Mouse (Mus musculus) thymus, adult 2 months (tissue): Measurements from ENCODE around the gene Gtf2h4.

Experiments
- CTCF ChIP-seq: fragments of 200-500 bp; IDR thresholded peaks from 2 replicates; pipeline ENCODE4 v1.5.1; 2012; ENCODE audit warnings: mild to moderate bottlenecking, control low read depth, low read length, moderate library complexity, borderline replicate concordance; ENCODE audit not compliant: control insufficient read depth, poor library complexity, insufficient read depth; ENCODE audit errors: extremely low read depth
- POLR2A ChIP-seq: fragments of 200-500 bp; IDR thresholded peaks from 2 replicates; pipeline ENCODE4 v1.6.1; 2012; ENCODE audit warnings: mild to moderate bottlenecking, low read length, control low read depth, moderate library complexity; ENCODE audit not compliant: control insufficient read depth, poor library complexity, insufficient read depth; ENCODE audit errors: extremely low read depth

DNA sequence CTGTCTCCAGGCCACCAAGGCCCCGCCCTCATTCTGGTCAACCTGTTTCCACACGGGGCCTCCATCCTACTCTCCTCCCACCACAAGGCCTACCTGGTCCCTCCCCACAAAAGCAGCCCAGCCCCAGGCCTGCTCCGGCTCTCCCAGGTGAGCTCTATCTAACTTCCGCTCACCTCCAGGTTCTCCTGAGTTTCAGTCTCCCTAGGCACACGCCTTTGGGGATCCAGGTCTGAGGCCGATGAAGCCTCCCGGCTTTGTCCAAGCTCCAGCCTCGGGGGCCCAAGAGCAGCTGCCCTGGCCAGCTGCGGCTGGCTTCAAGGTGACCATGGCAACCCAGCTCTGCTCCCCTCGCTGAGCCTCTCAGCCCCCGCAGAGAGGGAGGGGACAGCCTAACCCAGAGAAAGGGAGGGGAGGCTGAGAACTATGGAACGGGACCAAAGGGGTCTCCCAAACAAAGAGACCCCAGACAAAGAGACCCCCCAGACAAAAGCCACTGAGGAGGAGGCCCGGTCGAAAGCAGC is 30.3 kb upstream of the Gtf2h4 start:
- TF ChIP-seq CTCF (no peak), POLR2A (no peak)
